Mouse (Mus musculus) CD4-positive, CD25-positive, alpha-beta regulatory T cell, adult 2 months (primary cell): ENCODE data around the gene Olfr16.

Source experiments
- DNase-seq: peaks from one replicate; pipeline ENCODE4 v3.0.0-alpha.2; 2012; ENCODE audit warnings: low read depth, low spot score

Olfr16 gene

DNA sequence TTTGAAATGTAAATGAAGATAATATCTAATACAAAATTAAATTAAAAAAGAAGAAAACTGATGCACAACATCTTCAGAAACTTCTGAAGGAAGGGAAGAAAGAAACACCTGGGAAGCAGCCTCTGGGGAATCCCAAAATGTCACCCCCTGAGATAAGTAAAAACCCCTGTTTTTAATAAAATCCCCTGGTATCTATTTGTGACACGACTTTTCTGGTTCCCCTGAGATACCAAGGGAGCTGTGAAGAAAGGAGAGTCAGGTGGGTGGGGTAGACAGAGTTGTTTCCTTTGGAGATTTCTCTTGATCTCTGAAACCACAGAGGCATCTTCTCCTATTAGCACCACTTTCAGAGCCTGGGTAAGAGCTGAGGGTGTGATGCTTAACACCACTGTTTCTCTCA lies at the start of gene Olfr16:
TSS of gene Olfr16 (plus strand) at position 250 of the 400 bp plus-strand sequence.
- no peak for DNase-seq

GRCm38 (mm10) chr1:172903313-172903712 lies 46.9 kb upstream of the Olfr16 start:
- DNase-seq: no peak

DNA sequence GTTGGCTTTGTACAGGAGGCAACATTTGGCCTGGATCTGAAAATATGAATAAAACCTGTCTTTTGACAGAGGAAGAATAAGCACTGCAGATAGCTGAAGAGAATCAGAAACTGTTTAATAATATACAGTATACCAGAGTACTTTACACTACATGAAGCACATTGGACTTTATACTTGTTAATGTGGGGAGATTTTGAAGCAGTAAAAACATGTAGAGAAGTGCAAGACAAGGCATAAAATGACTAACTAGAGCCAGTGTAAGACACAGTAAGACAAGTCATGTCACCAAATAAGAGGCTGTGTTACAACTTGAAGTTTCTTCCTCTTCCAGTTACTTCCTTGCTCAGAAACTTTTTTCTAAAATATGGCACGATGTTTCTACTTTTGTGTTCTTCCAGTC lies 33.1 kb upstream of the Olfr16 start:
- DNase-seq: no peak

DNA sequence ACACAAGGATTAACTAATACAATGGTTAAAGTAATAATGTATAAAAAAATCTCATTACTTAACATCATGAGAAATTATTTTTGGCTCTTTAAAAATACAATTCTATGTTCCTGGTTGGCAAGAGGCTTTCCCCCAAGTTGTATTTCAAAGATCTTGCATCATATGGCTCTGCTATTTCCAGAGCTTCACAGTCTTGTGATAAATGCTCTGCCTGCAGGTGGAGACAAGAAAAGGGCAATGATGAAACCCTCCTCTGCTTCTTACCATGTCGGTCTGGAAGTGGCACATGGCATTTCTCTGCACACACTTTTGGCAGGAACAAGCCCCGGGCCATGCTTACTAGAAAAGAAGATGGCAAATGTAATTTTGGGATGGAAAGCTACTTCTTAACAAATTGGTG lies 31.8 kb upstream of the Olfr16 start:
- no peak for DNase-seq

DNA sequence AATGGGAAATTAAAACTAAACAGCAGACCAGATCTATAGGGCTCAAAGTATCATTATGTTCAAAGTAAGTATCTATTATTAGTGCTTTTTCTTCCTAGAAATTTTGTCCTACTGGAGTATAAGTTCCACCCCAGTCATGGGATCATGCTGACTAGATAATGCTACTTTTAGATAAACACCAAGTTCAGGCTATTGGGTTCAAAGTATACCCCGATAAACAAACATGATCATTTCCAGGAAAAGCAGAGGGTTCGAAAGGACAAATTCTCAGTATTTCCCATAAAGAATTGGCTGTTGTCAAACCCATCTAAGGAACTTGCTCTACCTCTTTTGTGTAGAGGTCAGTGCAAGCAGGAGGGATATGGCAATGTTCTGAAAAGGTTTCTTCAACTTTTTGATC lies 18.0 kb upstream of the Olfr16 start:
- DNase-seq: no peak

DNA sequence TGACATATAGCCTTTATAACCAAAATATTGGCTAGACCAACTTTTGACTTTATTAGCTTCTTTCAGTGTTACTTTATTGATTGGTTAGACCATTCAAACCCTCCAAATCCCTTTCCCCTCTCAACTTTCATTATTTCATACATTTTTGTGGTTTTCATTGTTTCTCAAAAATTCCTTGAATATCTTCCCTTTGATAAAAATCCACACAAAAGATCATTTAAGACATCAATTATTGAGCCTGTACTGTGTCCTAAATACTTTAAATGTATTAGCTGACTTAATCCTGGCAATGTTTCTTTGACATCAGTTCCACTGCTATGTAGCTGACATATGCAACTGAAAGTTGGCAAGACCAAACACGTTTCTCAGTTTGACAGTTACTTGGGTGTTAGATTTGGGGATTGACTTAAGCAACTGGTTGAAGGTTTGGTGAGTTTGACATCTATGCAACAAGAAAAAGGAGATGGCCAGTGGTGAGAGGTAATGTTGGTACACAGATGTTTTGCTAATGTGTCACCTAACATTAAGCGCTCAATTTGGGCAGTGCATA lies 1.0 kb downstream of the Olfr16 start:
- no peak for DNase-seq

- no peak for DNase-seq
Measured at GRCm38 (mm10) chr1:172955376-172955775, 5.2 kb downstream of the Olfr16 start.

DNA sequence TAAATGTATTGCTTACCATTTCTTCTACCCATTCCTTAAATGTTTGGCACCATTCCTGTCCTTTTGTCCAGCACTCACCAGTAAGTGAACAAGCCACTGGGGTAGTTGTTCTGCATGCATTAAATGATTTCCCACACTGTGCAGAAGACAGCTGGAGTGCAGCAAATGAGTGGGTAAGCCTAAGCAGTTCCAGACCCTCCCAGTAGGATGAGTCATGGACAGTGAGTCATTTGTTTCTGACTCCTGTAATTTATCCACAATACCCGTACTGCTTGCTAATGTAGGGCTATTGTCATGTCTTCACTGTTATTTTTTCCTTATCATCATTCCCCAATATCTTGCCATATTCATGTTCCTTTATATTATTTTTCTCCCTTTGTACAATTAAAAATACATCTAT lies 10.2 kb downstream of the Olfr16 start:
- DNase-seq: no peak

DNA sequence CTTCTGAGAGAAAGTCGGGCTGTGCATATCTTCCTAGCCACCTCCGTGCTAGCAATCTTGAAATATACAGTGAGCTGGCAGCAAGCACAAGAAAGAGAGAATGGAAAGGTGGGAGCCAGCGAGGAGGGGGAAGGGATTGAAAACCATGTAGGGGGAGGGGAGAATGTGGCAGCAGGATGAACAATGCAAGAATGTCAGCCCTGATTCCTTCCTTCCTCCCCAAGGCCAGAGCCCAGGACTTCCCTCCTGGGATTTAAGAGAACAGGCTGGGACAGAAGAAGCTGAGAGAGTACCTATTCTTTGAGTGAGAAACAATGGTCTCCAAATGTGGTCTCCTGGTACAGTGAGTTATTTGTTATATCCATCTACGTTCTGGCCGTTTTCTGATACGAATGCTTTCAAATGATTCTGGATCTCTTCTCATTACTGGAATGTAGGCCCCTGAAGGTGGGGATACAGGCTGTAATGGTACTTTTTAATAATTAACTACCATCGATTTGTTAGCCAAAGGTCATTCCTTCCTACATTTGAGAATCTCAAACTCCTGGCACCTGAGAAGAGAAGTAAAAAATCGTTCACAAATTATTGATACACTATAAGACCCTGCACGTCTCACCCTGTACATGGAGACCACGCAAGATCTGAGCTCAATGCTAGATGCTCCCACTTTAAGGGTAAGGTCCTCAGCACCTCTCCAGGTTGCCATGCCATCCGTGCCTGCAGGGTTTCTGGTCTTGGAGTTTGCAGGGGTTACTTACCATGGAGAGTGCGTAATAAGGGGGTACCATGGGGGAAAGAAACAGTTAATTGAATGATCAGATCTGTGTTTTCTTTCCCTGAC lies 39.8 kb downstream of the Olfr16 start:
- DNase-seq: no peak

DNA sequence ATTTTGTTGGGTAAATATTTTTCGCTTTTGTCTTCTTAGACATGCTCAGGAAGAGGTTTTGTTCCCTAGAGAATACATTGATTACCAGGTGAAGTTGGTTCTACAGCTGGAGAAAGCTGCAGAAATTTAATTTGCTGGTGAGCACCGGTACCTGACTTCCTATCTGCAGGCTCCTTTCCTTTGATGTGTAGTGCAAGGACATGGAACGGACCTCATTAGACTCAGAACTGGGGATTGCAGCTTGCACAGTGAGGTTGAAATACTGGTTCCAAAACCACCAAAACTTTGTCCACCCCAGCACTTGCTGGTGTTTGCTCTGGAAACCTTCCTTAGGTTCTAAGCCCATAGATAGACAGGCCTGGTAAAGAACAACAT lies 40.4 kb downstream of the Olfr16 start:
- DNase-seq: no peak
